Mouse (Mus musculus): ENCODE results near the gene Tgfbr3l. TPM values are rescaled to one million over a fixed set of nuclear protein-coding genes. Genes with fewer than 3 reads are reported as not detected.

Gene Tgfbr3l
- 18.2 and 38.8 TPM in 2 replicates for polyA plus RNA-seq (2012; rRNA removed)

DNA sequence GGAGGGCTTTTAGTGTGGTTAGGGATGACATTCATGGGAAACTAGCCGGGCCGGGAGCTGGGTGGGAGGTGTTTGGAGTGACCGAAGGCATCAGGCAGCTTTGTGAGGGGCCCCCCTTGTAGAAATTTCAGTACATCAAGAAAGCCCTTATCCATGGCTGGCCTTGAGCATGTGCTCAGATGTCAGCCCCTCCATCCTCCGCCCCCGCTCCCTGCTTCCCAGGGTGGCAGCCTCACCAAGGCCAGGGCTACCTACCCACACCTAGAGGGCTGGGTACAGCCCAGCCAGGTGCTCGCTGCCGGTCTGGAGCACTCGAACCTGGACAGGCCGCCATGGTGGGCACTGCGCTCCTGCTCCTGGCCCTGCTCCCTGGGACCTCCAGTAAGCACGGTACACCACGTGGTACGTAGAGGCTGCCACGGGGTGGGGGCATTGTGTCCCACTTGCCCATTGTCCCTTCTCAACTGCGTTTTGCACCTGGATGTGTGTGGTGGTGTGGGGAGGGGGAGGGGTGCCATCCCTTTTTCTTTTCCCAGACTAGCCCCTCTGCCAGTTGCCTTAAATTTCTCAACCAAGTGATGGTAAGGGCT is at the start of gene Tgfbr3l:
Gene Tgfbr3l, plus strand, starts transcription at position 264 of the 590 bp plus-strand sequence.
- Histone ChIP-seq H3K27me3 (ENCODE audit: control insufficient read depth, insufficient read depth, low read length) (no peaks in the 10 kb centered on the region), H3K4me3 (ENCODE audit: control insufficient read depth, low read depth, low read length) (peak within 1 kb of the TSS; percentile 56), H3K4me1 (ENCODE audit: control insufficient read depth, insufficient read depth, low read length) (peaks cover 16% of the 10 kb centered on the region), H3K27ac (ENCODE audit: control insufficient read depth, insufficient read depth, low read depth, low read length) (peak within 1 kb of the TSS; percentile 49), H3K36me3 (ENCODE audit: control insufficient read depth, insufficient read depth, low read length) (no peaks in the 10 kb centered on the region)
- TF ChIP-seq CTCF (IDR thresholded peaks at IDR 0.05; ENCODE audit: control insufficient read depth, insufficient read depth, insufficient replicate concordance, low read depth, low read length) (no peak), POLR2A (IDR thresholded peaks at IDR 0.05; ENCODE audit: control insufficient read depth, low read depth, low read length) (no peak)

DNA sequence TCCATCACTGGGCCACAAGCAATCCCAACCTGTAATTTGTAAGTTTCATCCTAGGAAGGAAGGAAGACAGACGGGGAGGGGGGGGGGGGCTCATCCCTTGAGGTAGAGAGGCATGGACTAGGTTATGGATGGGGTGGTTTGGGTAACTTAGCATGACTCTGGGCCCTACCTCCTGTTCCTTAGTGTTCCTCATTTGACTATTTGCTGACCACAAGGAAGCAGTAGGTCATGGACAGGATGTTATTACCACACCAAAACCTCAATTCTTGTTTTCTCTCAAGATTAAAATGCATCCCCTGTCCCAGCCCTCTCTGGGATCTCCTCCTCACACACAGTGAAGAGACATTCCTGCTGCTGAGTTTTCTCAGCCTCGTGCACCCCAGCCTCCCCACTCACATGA is 46.7 kb upstream of the Tgfbr3l start:
- H3K27me3 ChIP-seq (ENCODE audit: control insufficient read depth, insufficient read depth, low read length) = no peaks in the 10 kb centered on the region
- no peak overlapping the region for H3K27ac ChIP-seq (ENCODE audit: control insufficient read depth, insufficient read depth, low read depth, low read length)
- H3K4me3 ChIP-seq (ENCODE audit: control insufficient read depth, low read depth, low read length) = no peak overlapping the region
- TF ChIP-seq CTCF (IDR thresholded peaks at IDR 0.05; ENCODE audit: control insufficient read depth, insufficient read depth, insufficient replicate concordance, low read depth, low read length) (no peak), POLR2A (IDR thresholded peaks at IDR 0.05; ENCODE audit: control insufficient read depth, low read depth, low read length) (no peak)
- H3K36me3 ChIP-seq (ENCODE audit: control insufficient read depth, insufficient read depth, low read length) = no peaks in the 10 kb centered on the region
- peaks cover 15% of the 10 kb centered on the region for H3K4me1 ChIP-seq (ENCODE audit: control insufficient read depth, insufficient read depth, low read length)

DNA sequence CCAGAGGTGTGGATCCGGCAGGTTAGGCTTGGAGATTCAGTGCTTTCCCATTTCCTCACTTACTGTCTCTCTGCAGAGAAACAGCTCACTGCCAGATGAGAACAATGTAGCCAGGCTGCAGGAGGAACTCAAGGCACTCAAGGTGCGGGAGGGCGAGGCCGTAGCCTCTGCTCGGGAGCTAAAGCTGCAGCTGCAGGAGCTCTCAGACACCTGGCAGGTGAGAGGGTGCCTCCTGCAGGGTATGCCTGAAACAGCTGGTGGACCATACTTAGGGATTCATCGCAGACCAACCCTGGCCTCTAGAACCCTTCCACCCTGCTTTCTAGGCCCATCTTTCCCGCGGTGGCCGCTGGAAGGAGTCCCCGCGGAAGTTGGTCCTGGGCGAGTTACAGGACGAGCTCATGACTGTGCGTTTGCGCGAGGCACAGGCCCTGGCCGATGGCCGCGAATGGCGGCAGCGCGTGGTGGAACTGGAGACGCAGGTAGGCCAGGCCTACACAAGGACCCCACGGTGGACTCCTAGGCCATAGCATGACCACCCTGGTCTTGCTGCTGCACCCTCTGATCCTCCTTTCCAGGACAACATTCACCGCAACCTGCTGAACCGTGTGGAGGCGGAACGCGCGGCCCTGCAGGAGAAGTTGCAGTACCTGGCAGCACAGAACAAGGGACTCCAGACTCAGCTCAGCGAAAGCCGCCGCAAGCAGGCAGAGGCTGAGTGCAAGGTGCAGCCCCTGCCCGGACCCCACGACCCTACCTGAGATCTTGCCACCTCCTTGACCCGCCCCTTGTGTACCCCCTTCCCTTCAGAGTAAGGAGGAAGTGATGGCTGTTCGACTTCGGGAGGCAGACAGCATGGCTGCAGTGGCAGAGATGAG is 42.5 kb upstream of the Tgfbr3l start:
- Histone ChIP-seq H3K27me3 (ENCODE audit: control insufficient read depth, insufficient read depth, low read length) (no peaks in the 10 kb centered on the region), H3K4me1 (ENCODE audit: control insufficient read depth, insufficient read depth, low read length) (peaks cover 21% of the 10 kb centered on the region), H3K27ac (ENCODE audit: control insufficient read depth, insufficient read depth, low read depth, low read length) (no peak overlapping the region), H3K4me3 (ENCODE audit: control insufficient read depth, low read depth, low read length) (peak overlapping the region; percentile 73), H3K36me3 (ENCODE audit: control insufficient read depth, insufficient read depth, low read length) (no peaks in the 10 kb centered on the region)
- TF ChIP-seq POLR2A (IDR thresholded peaks at IDR 0.05; ENCODE audit: control insufficient read depth, low read depth, low read length) (no peak), CTCF (IDR thresholded peaks at IDR 0.05; ENCODE audit: control insufficient read depth, insufficient read depth, insufficient replicate concordance, low read depth, low read length) (0 out of 2 replicates have a peak, but pooled peaks have one; percentile 12)

DNA sequence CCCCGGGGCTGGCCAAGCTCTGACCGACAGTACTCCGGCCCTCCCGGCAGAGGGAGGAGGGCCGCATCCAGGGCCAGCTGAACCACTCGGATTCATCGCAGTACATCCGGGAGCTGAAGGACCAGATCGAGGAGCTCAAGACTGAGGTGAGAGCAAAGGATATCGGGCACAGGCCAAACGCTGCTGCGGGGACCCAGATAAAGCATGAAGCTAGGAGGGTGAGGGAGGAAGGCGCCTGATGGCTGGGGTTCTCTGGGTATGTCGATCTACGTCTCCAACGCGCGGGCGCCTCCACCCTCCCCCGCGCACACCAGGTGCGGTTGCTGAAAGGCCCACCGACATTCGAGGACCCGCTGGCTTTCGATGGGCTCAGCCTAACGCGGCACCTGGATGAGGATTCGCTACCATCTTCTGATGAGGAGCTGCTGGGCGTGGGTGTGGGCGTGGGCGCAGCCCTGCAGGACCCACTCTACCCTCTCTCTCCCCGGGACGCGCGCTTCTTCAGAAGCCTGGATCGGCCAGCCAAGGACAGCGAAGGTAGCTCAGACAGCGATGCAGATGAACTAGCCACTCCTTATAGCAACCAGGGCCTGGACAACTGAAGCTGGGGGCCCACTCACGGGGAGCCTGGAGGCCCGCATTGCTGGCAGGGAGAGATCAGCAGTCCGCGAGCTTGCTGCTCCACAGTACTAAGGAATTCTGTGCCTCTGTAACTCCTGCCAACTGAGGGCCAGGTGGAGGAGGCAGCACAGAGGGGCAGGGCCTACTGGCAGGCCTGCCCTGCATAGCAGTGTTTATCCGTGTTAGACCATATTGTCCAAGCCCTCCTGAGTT is 41.6 kb upstream of the Tgfbr3l start:
- Histone ChIP-seq H3K4me1 (ENCODE audit: control insufficient read depth, insufficient read depth, low read length) (peaks cover 21% of the 10 kb centered on the region), H3K27ac (ENCODE audit: control insufficient read depth, insufficient read depth, low read depth, low read length) (no peak overlapping the region), H3K27me3 (ENCODE audit: control insufficient read depth, insufficient read depth, low read length) (no peaks in the 10 kb centered on the region), H3K4me3 (ENCODE audit: control insufficient read depth, low read depth, low read length) (peak overlapping the region; percentile 73), H3K36me3 (ENCODE audit: control insufficient read depth, insufficient read depth, low read length) (no peaks in the 10 kb centered on the region)
- TF ChIP-seq POLR2A (IDR thresholded peaks at IDR 0.05; ENCODE audit: control insufficient read depth, low read depth, low read length) (no peak), CTCF (IDR thresholded peaks at IDR 0.05; ENCODE audit: control insufficient read depth, insufficient read depth, insufficient replicate concordance, low read depth, low read length) (no peak)

DNA sequence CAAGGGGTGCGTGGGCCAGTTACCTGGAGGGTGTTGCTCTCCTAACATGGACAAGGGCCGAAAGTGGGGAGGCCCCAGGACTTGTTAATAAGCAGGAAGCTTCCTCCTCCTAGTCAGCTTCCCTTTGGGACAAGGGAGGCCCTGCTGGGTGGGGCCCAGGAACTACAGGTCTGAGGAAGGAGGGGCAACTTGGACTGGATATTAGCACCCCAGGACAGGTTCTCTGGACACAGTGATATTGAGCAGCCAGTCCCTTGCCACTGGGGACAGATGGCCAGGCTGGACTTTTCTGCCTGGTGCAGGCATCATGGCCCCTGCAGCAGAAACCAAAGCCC is 41.0 kb upstream of the Tgfbr3l start:
- no peak for TF ChIP-seq POLR2A (IDR thresholded peaks at IDR 0.05; ENCODE audit: control insufficient read depth, low read depth, low read length)
- TF ChIP-seq CTCF (IDR thresholded peaks at IDR 0.05; ENCODE audit: control insufficient read depth, insufficient read depth, insufficient replicate concordance, low read depth, low read length) = no peak
- peak overlapping the region; percentile 73 for H3K4me3 ChIP-seq (ENCODE audit: control insufficient read depth, low read depth, low read length)
- H3K27ac ChIP-seq (ENCODE audit: control insufficient read depth, insufficient read depth, low read depth, low read length) = no peak overlapping the region
- H3K36me3 ChIP-seq (ENCODE audit: control insufficient read depth, insufficient read depth, low read length) = no peaks in the 10 kb centered on the region
- peaks cover 21% of the 10 kb centered on the region for H3K4me1 ChIP-seq (ENCODE audit: control insufficient read depth, insufficient read depth, low read length)
- H3K27me3 ChIP-seq (ENCODE audit: control insufficient read depth, insufficient read depth, low read length) = no peaks in the 10 kb centered on the region

DNA sequence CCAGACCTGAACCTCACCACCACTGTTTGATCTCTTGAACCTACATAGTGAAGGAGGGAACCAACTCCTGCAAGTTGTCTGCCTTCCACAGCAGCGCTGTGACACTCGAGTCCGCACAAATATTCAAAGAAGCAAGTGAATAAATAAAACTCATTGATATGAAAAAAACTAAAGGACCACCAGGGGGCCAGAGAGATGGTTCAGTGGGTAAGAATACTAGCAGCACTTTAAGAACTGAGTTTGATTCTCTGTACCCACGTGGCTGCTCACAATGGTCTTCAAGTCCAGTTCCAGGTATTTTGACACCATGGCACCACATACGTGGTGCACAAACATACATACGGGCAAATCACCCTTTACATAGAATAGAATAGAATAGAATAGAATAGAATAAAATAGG is 36.9 kb upstream of the Tgfbr3l start:
- Histone ChIP-seq H3K27me3 (ENCODE audit: control insufficient read depth, insufficient read depth, low read length) (no peaks in the 10 kb centered on the region), H3K27ac (ENCODE audit: control insufficient read depth, insufficient read depth, low read depth, low read length) (no peak overlapping the region), H3K4me1 (ENCODE audit: control insufficient read depth, insufficient read depth, low read length) (peaks cover 31% of the 10 kb centered on the region), H3K4me3 (ENCODE audit: control insufficient read depth, low read depth, low read length) (no peak overlapping the region), H3K36me3 (ENCODE audit: control insufficient read depth, insufficient read depth, low read length) (no peaks in the 10 kb centered on the region)
- TF ChIP-seq CTCF (IDR thresholded peaks at IDR 0.05; ENCODE audit: control insufficient read depth, insufficient read depth, insufficient replicate concordance, low read depth, low read length) = no peak
- no peak for TF ChIP-seq POLR2A (IDR thresholded peaks at IDR 0.05; ENCODE audit: control insufficient read depth, low read depth, low read length)

DNA sequence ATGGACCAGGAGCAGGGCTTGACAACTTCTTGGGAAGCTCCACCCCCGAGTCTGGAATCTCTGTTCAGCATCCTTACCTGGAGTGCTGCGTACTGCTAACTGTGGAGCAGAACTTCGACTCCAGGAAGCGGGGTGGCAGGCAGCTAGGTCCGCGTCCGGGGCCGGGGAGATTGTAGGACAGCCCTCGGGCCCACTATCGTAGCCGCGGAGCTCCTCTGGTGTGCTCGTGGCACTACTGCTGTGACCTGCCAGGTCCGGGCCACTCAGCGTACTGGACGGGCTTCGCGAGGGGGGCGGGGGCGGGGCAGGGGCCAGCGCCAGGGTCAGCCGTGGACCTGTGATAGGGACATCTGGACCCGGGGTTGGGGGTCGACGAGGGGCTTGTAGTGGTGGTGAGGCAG is 35.2 kb upstream of the Tgfbr3l start:
- no peak for TF ChIP-seq CTCF (IDR thresholded peaks at IDR 0.05; ENCODE audit: control insufficient read depth, insufficient read depth, insufficient replicate concordance, low read depth, low read length)
- TF ChIP-seq POLR2A (IDR thresholded peaks at IDR 0.05; ENCODE audit: control insufficient read depth, low read depth, low read length) = no peak

More for the DNA sequence above, 35.2 kb upstream of the Tgfbr3l start:
- H3K27me3 ChIP-seq (ENCODE audit: control insufficient read depth, insufficient read depth, low read length) = 0 out of 2 replicates have a peak, but pooled peaks cover 2% of the 10 kb centered on the region
- peaks cover 37% of the 10 kb centered on the region for H3K4me1 ChIP-seq (ENCODE audit: control insufficient read depth, insufficient read depth, low read length)
- no peaks in the 10 kb centered on the region for H3K36me3 ChIP-seq (ENCODE audit: control insufficient read depth, insufficient read depth, low read length)
- peak overlapping the region; percentile 20; the same call in 1 of the 2 replicates for H3K4me3 ChIP-seq (ENCODE audit: control insufficient read depth, low read depth, low read length)
- H3K27ac ChIP-seq (ENCODE audit: control insufficient read depth, insufficient read depth, low read depth, low read length) = no peak overlapping the region

Measured in testis, adult 2 months (tissue).